31 mouse cellular contexts compared by ENCODE assay signal in genomic region chr7:127753741-127754140, GRCm38 (mm10). TPM values are rescaled to one million over a fixed set of nuclear protein-coding genes. Genes with fewer than 3 reads are reported as not detected.
A peak's percentile ranks its signal among the peaks of the same experiment; 100 is the strongest.
DNase-seq lines count a peak whose midpoint lies in the region; ATAC-seq lines count a peak whose summit lies in the region.
"Had no signal": no experiment of that assay in that cellular context is flagged by ENCODE, and none has a peak within 500 bp of the region (broad histone marks: within the 10 kb centered on the region; RNA-seq: fewer than 3 reads in every experiment).

No protein-coding gene starts in this region.

- WGBS in embryonic facial prominence, embryonic 13.5 days = 89% methylated on average over 7 of the region's 7 CpGs
- WGBS in embryonic facial prominence, embryonic 10.5 days = 93% methylated on average over 7 of the region's 7 CpGs
- 87% methylated on average over 7 of the region's 7 CpGs for WGBS in neural tube, embryonic 14.5 days

- H3K4me2 ChIP-seq in embryonic facial prominence, embryonic 13.5 days = no peak overlapping the region
- H3K4me2 ChIP-seq in neural tube, embryonic 14.5 days (ENCODE audit: low read depth, low read length) = no peak overlapping the region
- H3K4me2 ChIP-seq: embryonic facial prominence, embryonic 12.5 days; forebrain, embryonic 12.5 days; heart, embryonic 12.5 days; heart, embryonic 15.5 days; hindbrain, embryonic 15.5 days had no signal

- no peak overlapping the region for H3K27ac ChIP-seq in embryonic facial prominence, embryonic 13.5 days
- H3K27ac ChIP-seq in embryonic facial prominence, embryonic 10.5 days (replicated peaks) = no peak overlapping the region
- no peak overlapping the region for H3K27ac ChIP-seq in neural tube, embryonic 14.5 days (ENCODE audit: low read depth, low read length)
- H3K27ac ChIP-seq: embryonic facial prominence, embryonic 12.5 days; forebrain, embryonic 12.5 days; gastrocnemius, adult 2 months; heart, embryonic 15.5 days; hindbrain, embryonic 15.5 days had no signal

- ATAC-seq in embryonic facial prominence, embryonic 13.5 days (ENCODE audit: insufficient number of reproducible peaks, insufficient read depth, low FRiP score, low TSS enrichment, low read depth) = no peak
- no peak for ATAC-seq in neural tube, embryonic 14.5 days (ENCODE audit: low read depth)
- ATAC-seq: activated CD4-positive, CD25-positive, alpha-beta regulatory T cell, adult 4 months; forebrain, postnatal 0 days; intestine, postnatal 0 days had no signal

- H3K9me3 ChIP-seq in embryonic facial prominence, embryonic 13.5 days = no peaks in the 10 kb centered on the region
- no peaks in the 10 kb centered on the region for H3K9me3 ChIP-seq in embryonic facial prominence, embryonic 10.5 days
- H3K9me3 ChIP-seq in neural tube, embryonic 14.5 days (ENCODE audit: control insufficient read depth, low read length) = no peaks in the 10 kb centered on the region
- H3K9me3 ChIP-seq: embryonic facial prominence, embryonic 12.5 days; forebrain, embryonic 12.5 days; G1E; heart, embryonic 12.5 days; heart, embryonic 15.5 days; hindbrain, embryonic 15.5 days had no signal

- H3K4me3 ChIP-seq in embryonic facial prominence, embryonic 13.5 days = no peak overlapping the region
- H3K4me3 ChIP-seq in embryonic facial prominence, embryonic 10.5 days = no peak overlapping the region
- H3K4me3 ChIP-seq in neural tube, embryonic 14.5 days (ENCODE audit: low read depth, low read length) = no peak overlapping the region
- H3K4me3 ChIP-seq: embryonic facial prominence, embryonic 12.5 days; erythroblast, embryonic 14.5 days; forebrain, embryonic 12.5 days; gastrocnemius, adult 2 months; heart, embryonic 12.5 days; heart, embryonic 15.5 days; hindbrain, embryonic 15.5 days had no signal

- H3K36me3 ChIP-seq in embryonic facial prominence, embryonic 13.5 days = peaks cover 99% of the 10 kb centered on the region
- peaks cover 100% of the 10 kb centered on the region for H3K36me3 ChIP-seq in embryonic facial prominence, embryonic 10.5 days (replicated peaks)
- peaks cover 86% of the 10 kb centered on the region for H3K36me3 ChIP-seq in neural tube, embryonic 14.5 days (ENCODE audit: control insufficient read depth, insufficient read depth, low read length)

- H3K27me3 ChIP-seq in embryonic facial prominence, embryonic 13.5 days = no peaks in the 10 kb centered on the region
- H3K27me3 ChIP-seq in embryonic facial prominence, embryonic 10.5 days (replicated peaks; ENCODE audit: low read depth, poor library complexity, severe bottlenecking) = no peaks in the 10 kb centered on the region
- no peaks in the 10 kb centered on the region for H3K27me3 ChIP-seq in neural tube, embryonic 14.5 days (ENCODE audit: control insufficient read depth, insufficient read depth, low read length)
- H3K27me3 ChIP-seq: embryonic facial prominence, embryonic 12.5 days; forebrain, embryonic 12.5 days; heart, embryonic 15.5 days; hindbrain, embryonic 15.5 days had no signal

- H3K4me1 ChIP-seq in embryonic facial prominence, embryonic 13.5 days = peaks cover 36% of the 10 kb centered on the region
- peaks cover 29% of the 10 kb centered on the region for H3K4me1 ChIP-seq in embryonic facial prominence, embryonic 10.5 days
- 0 out of 2 replicates have a peak, but pooled peaks cover 6% of the 10 kb centered on the region for H3K4me1 ChIP-seq in neural tube, embryonic 14.5 days (ENCODE audit: control insufficient read depth, insufficient read depth, low read length)
- H3K4me1 ChIP-seq: heart, embryonic 12.5 days; heart, embryonic 15.5 days had no signal

- no peak for DNase-seq in embryonic facial prominence, embryonic 10.5 days (ENCODE audit: low spot score)
- DNase-seq in neural tube, embryonic 10.5 days (ENCODE audit: extremely low spot score, low spot score) = no peak
- peak; percentile 39 for DNase-seq in ZHBTc4 (ENCODE audit: low read depth, low spot score)
- DNase-seq in MN1 (ENCODE audit: low spot score) = no peak
- DNase-seq: adrenal gland, adult 8-10 months; adrenal gland, postnatal 25 days; cerebellum, adult 11-12 months; cerebellum, adult 8-10 months; cerebellum, postnatal 10 days; forebrain, postnatal 0 days; gastrocnemius, adult 2 months; gastrocnemius, postnatal 14 days; heart, adult 18-20 months; heart, postnatal 10 days; heart, postnatal 36 days; kidney, adult 2 months had no signal

- H3K9ac ChIP-seq in embryonic facial prominence, embryonic 13.5 days = 0 out of 2 replicates have a peak overlapping the region, but pooled peaks have one; percentile 57
- H3K9ac ChIP-seq in neural tube, embryonic 14.5 days (replicated peaks; ENCODE audit: low read depth, low read length) = 0 out of 2 replicates have a peak overlapping the region, but pooled peaks have one; percentile 12
- H3K9ac ChIP-seq: embryonic facial prominence, embryonic 12.5 days; forebrain, embryonic 12.5 days; forebrain, postnatal 0 days; heart, embryonic 12.5 days; heart, embryonic 15.5 days; hindbrain, embryonic 15.5 days had no signal

RNA-seq across cellular contexts. Expression of gene Fbxl19, which starts 9.4 kb away (rescaled TPM):
- 7.5 and 8.7 TPM in 2 replicates for polyA plus RNA-seq in embryonic facial prominence, embryonic 13.5 days (2015; fragmentation: Nextera tagmentation; extraction: Ambion mirVana)
- polyA plus RNA-seq in embryonic facial prominence, embryonic 10.5 days (2016; fragmentation: Nextera tagmentation; extraction: Ambion mirVana) = 8.9 and 9.0 TPM in 2 replicates
- polyA plus RNA-seq in neural tube, embryonic 14.5 days (2014; fragmentation: Nextera tagmentation; extraction: Ambion mirVana) = 6.5 and 9.1 TPM in 2 replicates

RNA-seq across cellular contexts. Expression of gene Orai3, which starts 15.9 kb away (rescaled TPM):
- polyA plus RNA-seq in embryonic facial prominence, embryonic 13.5 days (2015; fragmentation: Nextera tagmentation; extraction: Ambion mirVana) = 16.4 and 19.0 TPM in 2 replicates
- 12.9 and 13.6 TPM in 2 replicates for polyA plus RNA-seq in embryonic facial prominence, embryonic 10.5 days (2016; fragmentation: Nextera tagmentation; extraction: Ambion mirVana)
- polyA plus RNA-seq in neural tube, embryonic 14.5 days (2014; fragmentation: Nextera tagmentation; extraction: Ambion mirVana) = 4.6 and 6.8 TPM in 2 replicates

RNA-seq across cellular contexts. Expression of gene Ctf2, which starts 21.8 kb away (rescaled TPM):
- 0.60 and 0.69 TPM in 2 replicates for polyA plus RNA-seq in embryonic facial prominence, embryonic 13.5 days (2015; fragmentation: Nextera tagmentation; extraction: Ambion mirVana)
- 0.19 TPM in 2 replicates for polyA plus RNA-seq in embryonic facial prominence, embryonic 10.5 days (2016; fragmentation: Nextera tagmentation; extraction: Ambion mirVana)
- 0.27 TPM in 1 of 2 replicates, not detected in the other for polyA plus RNA-seq in neural tube, embryonic 14.5 days (2014; fragmentation: Nextera tagmentation; extraction: Ambion mirVana)
- polyA plus RNA-seq: activated CD4-positive, CD25-positive, alpha-beta regulatory T cell, adult 4 months; brain, embryonic 14.5 days; forebrain, postnatal 0 days; frontal cortex, adult 2 months; G1E; gonadal fat pad, adult 2 months; heart, embryonic 12.5 days; intestine, postnatal 0 days; kidney, adult 2 months had no signal

RNA-seq across cellular contexts. Expression of gene Setd1a, which starts 22.7 kb away (rescaled TPM):
- polyA plus RNA-seq in embryonic facial prominence, embryonic 13.5 days (2015; fragmentation: Nextera tagmentation; extraction: Ambion mirVana) = 27.0 and 33.2 TPM in 2 replicates
- 14.7 and 15.2 TPM in 2 replicates for polyA plus RNA-seq in embryonic facial prominence, embryonic 10.5 days (2016; fragmentation: Nextera tagmentation; extraction: Ambion mirVana)
- polyA plus RNA-seq in neural tube, embryonic 14.5 days (2014; fragmentation: Nextera tagmentation; extraction: Ambion mirVana) = 22.4 and 23.3 TPM in 2 replicates

RNA-seq across cellular contexts. Expression of gene Gm49388, which starts 31.7 kb away (rescaled TPM):
- polyA plus RNA-seq in embryonic facial prominence, embryonic 13.5 days (2015; fragmentation: Nextera tagmentation; extraction: Ambion mirVana) = not detected in 2 replicates
- polyA plus RNA-seq in embryonic facial prominence, embryonic 10.5 days (2016; fragmentation: Nextera tagmentation; extraction: Ambion mirVana) = not detected in 2 replicates
- polyA plus RNA-seq in neural tube, embryonic 14.5 days (2014; fragmentation: Nextera tagmentation; extraction: Ambion mirVana) = 0.64 TPM in 1 of 2 replicates, not detected in the other
- polyA plus RNA-seq: activated CD4-positive, CD25-positive, alpha-beta regulatory T cell, adult 4 months; brain, embryonic 14.5 days; embryonic facial prominence, embryonic 12.5 days; erythroblast, embryonic 14.5 days; forebrain, embryonic 12.5 days; forebrain, postnatal 0 days; frontal cortex, adult 2 months; gonadal fat pad, adult 2 months; heart, embryonic 12.5 days; heart, embryonic 15.5 days; hindbrain, embryonic 11.5 days; hindbrain, embryonic 15.5 days; intestine, postnatal 0 days; kidney, adult 2 months had no signal
